Mouse (Mus musculus) stomach, postnatal 0 days (tissue): ENCODE measurements at regions not wholly inside any gene's neighbourhood (a gene's known extent, or its start where the extent isn't known, plus 50 kb on each side); places are given as distances from the start of the nearest gene placed in this dataset.

Experiments used
- ATAC-seq: fragments of 200-750 bp; cut with Nextera tagmentation; 2 replicates; pipeline ENCODE4 v1.8.0; 2017; ENCODE audit not compliant: low FRiP score, low TSS enrichment
- DNase-seq: peaks from one replicate; pipeline ENCODE4 v3.0.0-alpha.2; 2016; ENCODE audit warnings: low spot score
- H3K27ac ChIP-seq: fragments of 300-500 bp; sonication (generic); replicated peaks from 2 replicates; pipeline ENCODE4 v1.5.1; 2014; ENCODE audit warnings: mild to moderate bottlenecking, control low read depth
- H3K27me3 ChIP-seq: fragments of 300-500 bp; sonication (generic); 2 replicates; pipeline ENCODE4 v1.6.1; 2014; ENCODE audit warnings: low read length; ENCODE audit not compliant: control insufficient read depth, insufficient read depth
- H3K36me3 ChIP-seq: fragments of 300-500 bp; sonication (generic); 2 replicates; pipeline ENCODE4 v1.6.1; 2014; ENCODE audit warnings: low read length, mixed read lengths; ENCODE audit not compliant: control insufficient read depth, insufficient read depth
- H3K4me1 ChIP-seq: fragments of 300-500 bp; sonication (generic); replicated peaks from 2 replicates; pipeline ENCODE4 v1.6.1; 2014; ENCODE audit warnings: antibody characterized with exemption; ENCODE audit not compliant: control insufficient read depth, insufficient read depth
- H3K4me2 ChIP-seq: fragments of 300-500 bp; sonication (generic); replicated peaks from 2 replicates; pipeline ENCODE4 v1.6.1; 2014; ENCODE audit warnings: low read depth, mild to moderate bottlenecking, control low read depth, moderate library complexity
- H3K4me3 ChIP-seq: fragments of 300-500 bp; sonication (generic); 2 replicates; pipeline ENCODE4 v1.5.1; 2014; ENCODE audit warnings: low read depth, low read length, control low read depth
- H3K9ac ChIP-seq: fragments of 300-500 bp; sonication (generic); 2 replicates; pipeline ENCODE4 v1.6.1; 2014; ENCODE audit warnings: mild to moderate bottlenecking, low read length, control low read depth, mixed read lengths
- H3K9me3 ChIP-seq: fragments of 300-500 bp; sonication (generic); 2 replicates; pipeline ENCODE4 v1.6.1; 2016; ENCODE audit warnings: low read length; ENCODE audit not compliant: control insufficient read depth
- CTCF ChIP-seq: IDR thresholded peaks from 2 replicates; pipeline ENCODE4 v1.5.1; 2016; ENCODE audit warnings: antibody characterized with exemption, low read depth, mild to moderate bottlenecking, moderate library complexity
- EP300 ChIP-seq: optimal IDR thresholded peaks from 2 replicates; pipeline ENCODE3; 2016; ENCODE audit warnings: antibody characterized with exemption
- WGBS: fragments of 180-500 bp; shearing (Covaris S2); extraction: QIAGEN DNeasy Blood & Tissue Kit; methylation state at CpG from one replicate; pipeline ENCODE4 v1.1.7; 2014; 5-methylcytosine and 5-hydroxymethylcytosine counted together

DNA sequence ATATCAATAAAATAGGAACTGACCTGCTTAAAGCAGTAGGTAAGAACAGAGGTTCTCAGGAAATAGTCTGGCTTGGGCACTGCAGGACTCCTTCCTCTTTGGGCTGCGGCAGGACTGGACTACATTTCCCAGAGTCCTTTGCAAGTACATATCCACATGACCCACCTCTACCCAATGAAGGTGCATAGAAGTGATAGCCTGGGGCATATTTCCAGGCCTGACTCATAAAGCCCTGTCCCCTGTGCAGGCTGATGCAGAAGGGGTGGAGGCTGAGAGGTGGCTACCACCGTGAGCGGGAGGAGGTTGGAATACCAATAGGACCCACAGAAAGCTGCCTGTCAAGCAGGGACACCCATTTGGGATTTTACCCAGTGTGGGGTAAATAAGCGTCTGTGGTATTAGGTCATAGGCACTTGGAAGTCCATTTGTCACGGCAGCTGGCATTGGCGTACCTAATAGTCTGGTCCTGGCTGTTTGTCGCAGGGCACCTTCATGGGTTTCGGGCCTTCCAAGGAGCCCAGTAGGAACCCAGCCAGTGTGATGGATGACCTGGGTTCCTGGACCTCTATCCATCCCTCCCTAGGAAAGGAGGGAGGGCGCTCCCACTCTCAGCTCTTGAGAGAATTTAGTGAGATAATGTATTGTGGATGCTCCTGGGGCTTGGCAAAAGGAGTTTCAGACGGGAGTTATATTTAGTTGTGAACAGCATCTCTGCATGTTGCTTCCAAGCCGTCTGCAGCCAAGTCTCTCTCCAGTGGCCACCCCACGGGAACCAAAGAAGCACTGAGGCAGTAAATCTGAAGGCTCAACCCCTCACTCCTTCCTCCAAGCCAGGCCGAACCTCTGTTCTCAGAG, 146.8 kb upstream of the Med13l start:
- TF ChIP-seq CTCF, result no peak
- TF ChIP-seq EP300, result no peak
- Histone ChIP-seq H3K4me2 (no peak overlapping the region), H3K27me3 (no peaks in the 10 kb centered on the region), H3K9me3 (no peaks in the 10 kb centered on the region), H3K4me1 (no peaks in the 10 kb centered on the region), H3K27ac (no peak overlapping the region), H3K36me3 (no peaks in the 10 kb centered on the region), H3K9ac (no peak overlapping the region), H3K4me3 (no peak overlapping the region)
- ATAC-seq, result peak; percentile 97
- WGBS, result 64% methylated on average over 13 of the region's 13 CpGs
- DNase-seq, result peak; percentile 65

GRCm38 (mm10) chr5:118419344-118420037, 141.0 kb upstream of the Med13l start:
- H3K27me3 ChIP-seq, result no peaks in the 10 kb centered on the region
- no peak overlapping the region for H3K27ac ChIP-seq
- no peak overlapping the region for H3K4me2 ChIP-seq
- no peak overlapping the region for H3K4me3 ChIP-seq
- no peaks in the 10 kb centered on the region for H3K36me3 ChIP-seq
- H3K9me3 ChIP-seq, result no peaks in the 10 kb centered on the region
- DNase-seq, result no peak
- no peak for ATAC-seq
- no peak overlapping the region for H3K9ac ChIP-seq
- WGBS, result 69% methylated on average over 7 of the region's 7 CpGs
- no peaks in the 10 kb centered on the region for H3K4me1 ChIP-seq
- no peak for TF ChIP-seq EP300
- no peak for TF ChIP-seq CTCF

DNA sequence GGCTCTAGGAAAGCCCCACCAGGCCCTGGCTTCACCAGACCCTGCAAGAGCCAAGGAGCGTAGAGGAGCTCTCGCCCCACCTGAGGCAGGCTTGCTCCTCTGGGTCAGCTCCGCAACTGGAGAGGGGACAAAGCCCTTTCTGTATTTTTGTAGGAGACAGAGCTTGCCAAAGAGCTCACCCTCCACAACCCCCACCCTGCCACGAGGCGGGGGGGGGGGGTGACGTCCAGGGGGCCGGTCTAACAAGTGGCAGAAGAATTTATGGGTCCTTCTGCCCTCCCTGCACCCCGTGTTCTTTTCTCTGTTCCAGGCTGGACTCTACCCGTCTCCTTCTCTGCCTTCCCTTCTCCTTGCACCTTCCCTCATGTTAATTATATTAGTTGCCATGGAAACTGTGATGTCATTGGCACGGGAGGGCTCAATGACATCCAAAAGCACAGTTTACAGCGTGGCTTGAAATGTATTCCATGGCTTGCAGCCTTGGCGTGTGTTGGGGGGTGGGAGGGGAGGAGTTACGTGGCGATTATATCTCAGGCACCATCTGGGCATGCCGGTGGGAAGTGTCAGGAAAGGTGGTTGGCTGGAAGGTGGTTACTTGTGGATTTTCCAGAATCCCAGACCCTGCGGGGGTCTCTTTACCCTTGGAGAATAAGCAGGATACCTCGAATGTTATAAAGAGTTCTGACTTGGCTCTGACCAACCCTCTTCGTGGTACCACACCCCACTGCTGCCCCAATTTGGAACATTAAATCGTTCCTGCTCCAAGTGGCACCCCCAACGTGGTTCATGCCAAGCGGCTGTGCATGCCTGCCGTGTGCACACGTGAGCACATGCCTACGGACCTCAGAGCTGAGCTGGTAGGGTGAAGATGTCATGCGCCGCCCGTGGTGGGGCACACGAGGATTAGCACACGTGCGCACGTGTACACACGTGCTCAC, 138.3 kb upstream of the Med13l start:
- Histone ChIP-seq H3K4me3 (no peak overlapping the region), H3K36me3 (no peaks in the 10 kb centered on the region), H3K4me1 (no peaks in the 10 kb centered on the region), H3K27ac (no peak overlapping the region), H3K27me3 (no peaks in the 10 kb centered on the region), H3K4me2 (peak overlapping the region; percentile 30; the same call in 1 of the 2 replicates), H3K9me3 (no peaks in the 10 kb centered on the region), H3K9ac (no peak overlapping the region)
- TF ChIP-seq EP300, result no peak
- no peak for TF ChIP-seq CTCF
- WGBS, result 48% methylated on average over 32 of the region's 32 CpGs
- DNase-seq, result peak; percentile 34
- 0 out of 2 replicates have a peak, but pooled peaks have one; percentile 28 for ATAC-seq

GRCm38 (mm10) chr5:118424177-118424576, 136.3 kb upstream of the Med13l start:
- 79% methylated on average over 3 of the region's 3 CpGs for WGBS
- H3K9ac ChIP-seq, result no peak overlapping the region
- H3K9me3 ChIP-seq, result no peaks in the 10 kb centered on the region
- no peaks in the 10 kb centered on the region for H3K4me1 ChIP-seq
- no peaks in the 10 kb centered on the region for H3K36me3 ChIP-seq
- H3K27ac ChIP-seq, result peak overlapping the region; percentile 67
- no peak for TF ChIP-seq CTCF
- TF ChIP-seq EP300, result no peak
- DNase-seq (no peak), ATAC-seq (peak; percentile 13; the same call in 1 of the 2 replicates)
- no peak overlapping the region for H3K4me2 ChIP-seq
- no peak overlapping the region for H3K4me3 ChIP-seq
- no peaks in the 10 kb centered on the region for H3K27me3 ChIP-seq

- H3K4me3 ChIP-seq, result no peak overlapping the region
- no peaks in the 10 kb centered on the region for H3K4me1 ChIP-seq
- H3K36me3 ChIP-seq, result no peaks in the 10 kb centered on the region
- peak; percentile 57 for DNase-seq
- peak overlapping the region; percentile 19 for H3K27ac ChIP-seq
- H3K9me3 ChIP-seq, result no peaks in the 10 kb centered on the region
- no peak overlapping the region for H3K4me2 ChIP-seq
- TF ChIP-seq CTCF (no peak), EP300 (peak; percentile 71)
- 23% methylated on average over 9 of the region's 9 CpGs for WGBS
- no peaks in the 10 kb centered on the region for H3K27me3 ChIP-seq
- ATAC-seq, result peak; percentile 70
- no peak overlapping the region for H3K9ac ChIP-seq
Observed at GRCm38 (mm10) chr5:118424764-118425568, 135.5 kb upstream of the Med13l start.
